Mouse (Mus musculus) liver, embryonic 13.5 days (tissue): Measurements from ENCODE around the gene Pde9a. TPM values are rescaled to one million over a fixed set of nuclear protein-coding genes. Genes with fewer than 3 reads are reported as not detected.

Experiments used
- ATAC-seq: fragments of 200-750 bp; cut with Nextera tagmentation; 2 replicates; pipeline ENCODE4 v1.8.0; 2017; ENCODE audit warnings: low read depth, mild to moderate bottlenecking, moderate number of reproducible peaks, moderate library complexity
- DNase-seq: peaks from one replicate; pipeline ENCODE4 v3.0.0; 2022
- H3K27ac ChIP-seq: fragments of 300-500 bp; sonication (generic); 2 replicates; pipeline ENCODE4 v1.5.1; 2015; ENCODE audit warnings: moderate library complexity, mild to moderate bottlenecking, inconsistent platforms
- H3K27me3 ChIP-seq: fragments of 300-500 bp; sonication (generic); 2 replicates; pipeline ENCODE4 v1.6.1; 2015; ENCODE audit warnings: mild to moderate bottlenecking, inconsistent platforms
- H3K36me3 ChIP-seq: fragments of 300-500 bp; sonication (generic); 2 replicates; pipeline ENCODE4 v1.6.1; 2015; ENCODE audit warnings: mild to moderate bottlenecking, inconsistent platforms
- H3K4me1 ChIP-seq: fragments of 300-500 bp; sonication (generic); replicated peaks from 2 replicates; pipeline ENCODE4 v1.6.1; 2015; ENCODE audit warnings: inconsistent platforms
- H3K4me2 ChIP-seq: fragments of 300-500 bp; sonication (generic); 2 replicates; pipeline ENCODE4 v1.6.1; 2015; ENCODE audit warnings: inconsistent platforms, mild to moderate bottlenecking, moderate library complexity
- H3K4me3 ChIP-seq: fragments of 300-500 bp; sonication (generic); replicated peaks from 2 replicates; pipeline ENCODE4 v1.5.1; 2015; ENCODE audit warnings: mild to moderate bottlenecking, inconsistent platforms
- H3K9ac ChIP-seq: fragments of 300-500 bp; sonication (generic); 2 replicates; pipeline ENCODE4 v1.6.1; 2015; ENCODE audit warnings: mild to moderate bottlenecking, inconsistent platforms
- H3K9me3 ChIP-seq: fragments of 300-500 bp; sonication (generic); replicated peaks from 2 replicates; pipeline ENCODE4 v1.6.1; 2016; ENCODE audit warnings: inconsistent platforms
- WGBS: fragments of 180-500 bp; shearing (Covaris S2); methylation state at CpG from one replicate; pipeline ENCODE4 v1.1.7; 2015; ENCODE audit not compliant: insufficient replicate concordance; 5-methylcytosine and 5-hydroxymethylcytosine counted together
- polyA plus RNA-seq: library from polyadenylated mRNA; unstranded; fragments of >200 nt; fragmentation: Nextera tagmentation; extraction: Ambion mirVana; gene quantifications from 2 replicates; pipeline ENCODE4 v1.2.1, GENCODE M21; 2015

The Pde9a gene
- polyA plus RNA-seq, 1 experiment from 2014 or later: 3.9 TPM

DNA sequence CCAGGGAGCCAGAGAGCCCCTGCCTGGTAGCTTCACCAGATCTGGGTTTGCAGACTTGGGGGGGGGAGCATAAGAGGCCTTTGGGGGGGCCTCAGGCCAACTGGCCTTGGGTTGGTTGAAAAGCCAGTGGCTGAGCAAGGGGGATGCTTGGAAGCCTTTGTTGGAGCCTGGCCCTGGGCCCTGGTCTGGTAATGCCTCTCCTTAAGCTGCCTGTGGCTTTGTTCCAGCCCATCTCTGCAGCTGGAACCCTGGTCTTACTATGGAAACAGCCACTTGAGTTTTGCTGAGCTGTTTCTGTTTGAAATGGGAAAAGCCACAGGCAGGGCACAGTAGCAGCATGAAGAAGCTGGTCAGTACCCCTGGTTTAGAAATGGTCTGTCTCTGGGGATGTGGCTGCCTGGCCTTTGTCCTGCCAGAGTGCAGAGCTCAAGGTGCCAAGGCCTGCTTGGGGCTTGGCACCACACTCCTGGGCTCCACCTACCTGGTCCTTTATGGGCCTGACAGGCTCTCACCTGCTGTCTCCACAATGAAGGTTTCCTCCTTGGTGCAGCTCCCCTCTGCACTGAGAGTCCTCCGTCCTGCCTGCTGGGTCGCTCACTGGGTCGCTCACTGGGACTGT, 3.5 kb downstream of the Pde9a start:
- peaks cover 41% of the 10 kb centered on the region for H3K27me3 ChIP-seq
- no peaks in the 10 kb centered on the region for H3K36me3 ChIP-seq
- peaks cover 14% of the 10 kb centered on the region; the same call in 1 of the 2 replicates for H3K4me1 ChIP-seq
- no peak overlapping the region for H3K4me3 ChIP-seq
- no peaks in the 10 kb centered on the region for H3K9me3 ChIP-seq
- no peak overlapping the region for H3K4me2 ChIP-seq
- no peak overlapping the region for H3K9ac ChIP-seq
- H3K27ac ChIP-seq: no peak overlapping the region
- DNase-seq: no peak
- ATAC-seq: no peak
- 50% methylated on average over 3 of the region's 3 CpGs for WGBS

DNA sequence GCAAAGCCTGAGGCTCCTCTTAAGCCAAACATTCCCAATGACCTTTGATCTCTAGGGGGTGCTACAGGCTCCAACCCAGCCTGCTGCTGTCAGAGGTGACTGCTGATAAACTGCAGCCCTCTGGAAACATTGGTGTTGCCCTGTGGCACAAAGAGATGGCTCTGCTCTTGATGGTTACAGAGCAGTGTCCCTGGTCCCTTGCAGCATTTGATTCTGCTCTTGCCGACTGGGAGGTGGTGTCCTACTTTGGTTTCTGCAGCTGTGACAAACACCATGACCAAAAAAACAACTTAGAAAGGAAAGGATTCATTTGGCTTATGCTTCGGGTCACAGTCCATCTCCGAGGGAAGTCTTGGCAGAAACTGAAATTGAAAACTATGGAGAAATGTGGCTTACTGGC, 5.5 kb downstream of the Pde9a start:
- no peak for DNase-seq
- H3K4me1 ChIP-seq: peaks cover 9% of the 10 kb centered on the region; the same call in 1 of the 2 replicates
- H3K27ac ChIP-seq: no peak overlapping the region

DNA sequence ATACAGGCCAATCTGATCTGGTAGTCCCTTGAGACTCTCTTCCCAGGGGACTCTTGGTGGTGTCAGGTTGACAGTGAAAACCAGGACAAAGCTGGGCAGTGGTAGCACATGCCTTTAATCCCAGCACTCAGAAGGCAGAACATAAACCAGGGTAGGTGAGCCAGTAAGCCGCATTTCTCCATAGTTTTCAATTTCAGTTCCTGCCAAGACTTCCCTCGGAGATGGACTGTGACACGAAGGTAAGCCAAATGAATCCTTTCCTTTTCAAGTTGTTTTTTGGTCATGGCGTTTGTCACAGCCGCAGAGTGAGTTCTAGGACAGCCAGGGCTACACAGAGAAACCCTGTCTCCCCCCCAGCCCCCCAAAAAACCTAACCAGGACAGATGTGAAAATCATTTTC, 6.0 kb downstream of the Pde9a start:
- no peaks in the 10 kb centered on the region for H3K9me3 ChIP-seq
- H3K27ac ChIP-seq: no peak overlapping the region
- H3K9ac ChIP-seq: no peak overlapping the region
- ATAC-seq (no peak), DNase-seq (no peak)
- H3K4me2 ChIP-seq: no peak overlapping the region
- 62% methylated on average over 5 of the region's 5 CpGs for WGBS
- H3K27me3 ChIP-seq: peaks cover 16% of the 10 kb centered on the region
- H3K4me1 ChIP-seq: peaks cover 8% of the 10 kb centered on the region; the same call in 1 of the 2 replicates
- H3K36me3 ChIP-seq: no peaks in the 10 kb centered on the region
- no peak overlapping the region for H3K4me3 ChIP-seq

More for the DNA sequence above, 5.5 kb downstream of the Pde9a start:
- Histone ChIP-seq H3K4me3 (no peak overlapping the region), H3K9me3 (no peaks in the 10 kb centered on the region), H3K4me2 (no peak overlapping the region), H3K9ac (no peak overlapping the region), H3K36me3 (no peaks in the 10 kb centered on the region), H3K27me3 (peaks cover 21% of the 10 kb centered on the region)
- no peak for ATAC-seq
- WGBS: 44% methylated on average over 3 of the region's 3 CpGs

DNA sequence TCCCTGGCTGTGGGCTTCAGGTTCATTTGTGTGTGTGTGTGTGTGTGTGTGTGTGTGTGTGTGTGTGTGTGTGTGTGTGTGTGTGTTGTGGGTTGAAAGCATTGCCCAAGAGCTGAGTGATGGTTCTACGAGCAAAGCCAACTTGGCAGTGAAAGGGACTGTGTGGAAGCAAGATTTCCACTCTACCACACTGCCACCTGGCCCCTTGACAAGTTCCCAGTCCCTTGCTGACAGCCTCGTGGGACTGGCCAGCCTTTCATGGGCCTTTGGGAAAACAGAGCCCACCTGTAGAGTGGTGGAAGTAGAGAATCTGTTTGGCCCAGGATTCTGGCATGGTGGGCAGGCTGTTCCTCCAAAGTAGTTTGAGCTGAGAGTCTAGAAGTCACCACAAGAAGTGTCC, 7.8 kb downstream of the Pde9a start:
- ATAC-seq (no peak), DNase-seq (no peak)
- H3K4me2 ChIP-seq: no peak overlapping the region
- peaks cover 6% of the 10 kb centered on the region; the same call in 1 of the 2 replicates for H3K4me1 ChIP-seq
- 28% methylated on average over 2 of the region's 2 CpGs for WGBS
- no peak overlapping the region for H3K4me3 ChIP-seq
- no peaks in the 10 kb centered on the region for H3K27me3 ChIP-seq
- H3K9ac ChIP-seq: no peak overlapping the region
- H3K27ac ChIP-seq: no peak overlapping the region
- H3K9me3 ChIP-seq: no peaks in the 10 kb centered on the region
- no peaks in the 10 kb centered on the region for H3K36me3 ChIP-seq

- DNase-seq (no peak), ATAC-seq (no peak)
- Histone ChIP-seq H3K4me1 (no peaks in the 10 kb centered on the region), H3K36me3 (no peaks in the 10 kb centered on the region), H3K27ac (no peak overlapping the region), H3K4me2 (no peak overlapping the region), H3K4me3 (no peak overlapping the region), H3K9ac (no peak overlapping the region), H3K27me3 (no peaks in the 10 kb centered on the region), H3K9me3 (no peaks in the 10 kb centered on the region)
- WGBS: 75% methylated on average over 6 of the region's 6 CpGs
Observed at GRCm38 (mm10) chr17:31400294-31400693, 14.3 kb downstream of the Pde9a start.

GRCm38 (mm10) chr17:31401160-31401559, 15.2 kb downstream of the Pde9a start:
- DNase-seq (no peak), ATAC-seq (no peak)
- H3K9ac ChIP-seq: no peak overlapping the region
- H3K36me3 ChIP-seq: no peaks in the 10 kb centered on the region
- no peak overlapping the region for H3K4me3 ChIP-seq
- 49% methylated on average over 3 of the region's 3 CpGs for WGBS
- H3K27me3 ChIP-seq: no peaks in the 10 kb centered on the region
- H3K9me3 ChIP-seq: no peaks in the 10 kb centered on the region
- no peak overlapping the region for H3K27ac ChIP-seq
- H3K4me1 ChIP-seq: no peaks in the 10 kb centered on the region
- H3K4me2 ChIP-seq: no peak overlapping the region

- Histone ChIP-seq H3K27ac (no peak overlapping the region), H3K4me1 (no peaks in the 10 kb centered on the region), H3K36me3 (no peaks in the 10 kb centered on the region), H3K9me3 (no peaks in the 10 kb centered on the region), H3K27me3 (no peaks in the 10 kb centered on the region), H3K9ac (no peak overlapping the region), H3K4me3 (no peak overlapping the region), H3K4me2 (no peak overlapping the region)
- WGBS: 69% methylated on average over 8 of the region's 8 CpGs
- ATAC-seq (no peak), DNase-seq (no peak)
Observed at GRCm38 (mm10) chr17:31402713-31403112, 16.7 kb downstream of the Pde9a start.

- Histone ChIP-seq H3K4me3 (no peak overlapping the region), H3K4me1 (no peaks in the 10 kb centered on the region), H3K36me3 (no peaks in the 10 kb centered on the region), H3K9ac (no peak overlapping the region), H3K9me3 (no peaks in the 10 kb centered on the region), H3K4me2 (no peak overlapping the region), H3K27me3 (no peaks in the 10 kb centered on the region), H3K27ac (no peak overlapping the region)
- 44% methylated on average over 6 of the region's 6 CpGs for WGBS
- ATAC-seq (no peak), DNase-seq (no peak)
Observed at GRCm38 (mm10) chr17:31405694-31406227, 19.8 kb downstream of the Pde9a start.

DNA sequence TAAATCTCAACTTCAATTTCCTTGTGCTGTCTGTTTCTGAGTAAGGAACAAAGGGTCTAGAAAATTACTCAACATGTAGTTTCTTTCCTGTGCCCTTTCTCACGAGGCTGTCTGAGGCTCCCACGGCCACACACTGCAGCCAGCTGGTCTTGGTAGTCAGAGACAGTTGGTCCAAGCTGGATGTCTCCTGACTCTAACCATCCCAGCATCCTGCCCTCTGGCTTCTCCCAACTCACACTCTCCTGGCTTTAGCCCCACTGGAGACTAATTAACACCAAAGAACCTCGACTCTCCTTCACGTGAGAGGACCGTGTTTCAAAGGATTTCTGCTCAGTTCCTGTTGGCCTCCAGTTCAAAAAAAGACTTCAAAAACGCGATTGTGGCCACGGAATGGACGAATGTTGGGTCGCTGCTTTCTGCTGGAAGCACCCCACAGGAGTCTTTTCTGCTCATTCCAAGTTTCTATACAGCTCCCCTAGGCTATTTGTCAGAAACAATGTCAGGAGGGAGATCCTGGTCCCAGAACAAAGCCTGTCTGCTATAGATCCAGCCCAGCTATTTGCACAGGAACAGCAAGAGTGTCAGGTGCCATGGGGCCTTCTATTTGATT, 23.8 kb downstream of the Pde9a start:
- Histone ChIP-seq H3K4me2 (no peak overlapping the region), H3K9ac (no peak overlapping the region), H3K9me3 (no peaks in the 10 kb centered on the region), H3K27me3 (no peaks in the 10 kb centered on the region), H3K4me1 (no peaks in the 10 kb centered on the region), H3K4me3 (no peak overlapping the region), H3K27ac (no peak overlapping the region), H3K36me3 (no peaks in the 10 kb centered on the region)
- no peak for DNase-seq
- no peak for ATAC-seq
- 31% methylated on average over 10 of the region's 10 CpGs for WGBS

- no peak for ATAC-seq
- Histone ChIP-seq H3K4me3 (no peak overlapping the region), H3K9ac (no peak overlapping the region), H3K4me1 (0 out of 2 replicates have a peak, but pooled peaks cover 3% of the 10 kb centered on the region), H3K27me3 (no peaks in the 10 kb centered on the region), H3K36me3 (no peaks in the 10 kb centered on the region), H3K4me2 (no peak overlapping the region), H3K9me3 (no peaks in the 10 kb centered on the region), H3K27ac (no peak overlapping the region)
- no peak for DNase-seq
- 67% methylated on average over 9 of the region's 9 CpGs for WGBS
Observed at GRCm38 (mm10) chr17:31415258-31415657, 29.2 kb downstream of the Pde9a start.

DNA sequence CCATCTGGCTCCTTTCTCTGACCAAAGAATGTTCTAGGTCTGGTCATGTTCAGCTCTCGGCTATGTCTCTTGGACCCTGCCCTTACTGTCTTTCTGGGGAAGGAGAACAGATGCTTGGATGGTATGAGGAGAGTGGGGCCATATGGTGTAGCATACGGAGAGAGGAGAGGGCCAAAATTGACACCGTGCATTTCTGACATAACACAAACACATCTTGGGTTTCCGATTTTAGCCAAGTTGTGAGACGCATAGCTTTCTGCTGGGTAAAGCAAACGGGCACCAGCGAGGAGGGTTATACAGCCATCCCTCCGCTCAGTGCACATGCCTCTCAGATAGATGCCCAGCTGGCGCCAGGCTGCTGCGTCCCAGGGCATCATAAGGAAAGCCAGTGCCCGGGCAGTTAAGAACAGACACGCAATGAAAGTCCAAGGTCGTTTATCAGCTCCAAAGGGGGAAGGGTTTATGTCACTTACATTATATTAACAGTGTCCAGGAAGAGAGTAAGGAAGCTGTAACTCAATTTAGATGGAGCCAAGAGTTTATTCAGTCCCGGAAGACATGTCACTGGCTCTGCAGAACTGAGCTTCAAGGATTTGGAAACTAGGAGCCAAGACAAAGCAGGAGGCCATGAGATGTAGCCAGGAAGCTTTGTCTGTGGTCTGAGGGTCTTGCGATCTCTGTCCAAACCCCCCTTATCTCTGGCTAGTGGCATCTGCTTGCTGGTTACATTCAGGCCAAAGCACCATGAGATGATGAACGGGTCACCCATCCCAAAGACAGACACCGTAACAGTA, 33.0 kb downstream of the Pde9a start:
- ATAC-seq: no peak
- WGBS: 70% methylated on average over 17 of the region's 17 CpGs

More for the DNA sequence above, 33.0 kb downstream of the Pde9a start:
- H3K4me2 ChIP-seq: no peak overlapping the region
- H3K4me3 ChIP-seq: no peak overlapping the region
- H3K9me3 ChIP-seq: no peaks in the 10 kb centered on the region
- no peak overlapping the region for H3K9ac ChIP-seq
- DNase-seq: no peak
- H3K27ac ChIP-seq: no peak overlapping the region
- H3K4me1 ChIP-seq: 0 out of 2 replicates have a peak, but pooled peaks cover 3% of the 10 kb centered on the region
- H3K27me3 ChIP-seq: no peaks in the 10 kb centered on the region
- no peaks in the 10 kb centered on the region for H3K36me3 ChIP-seq
